Mouse (Mus musculus): ENCODE measurements around the gene Abhd12b. TPM values are rescaled to one million over a fixed set of nuclear protein-coding genes. Genes with fewer than 3 reads are reported as not detected.
"Not testable (repeated sequence)": the region's sequence is repeated elsewhere in the genome, so short reads cannot be mapped to it uniquely, and the experiment has no call there.

The Abhd12b gene
- polyA plus RNA-seq, 1 experiment from 2014 or later, result not detected

DNA sequence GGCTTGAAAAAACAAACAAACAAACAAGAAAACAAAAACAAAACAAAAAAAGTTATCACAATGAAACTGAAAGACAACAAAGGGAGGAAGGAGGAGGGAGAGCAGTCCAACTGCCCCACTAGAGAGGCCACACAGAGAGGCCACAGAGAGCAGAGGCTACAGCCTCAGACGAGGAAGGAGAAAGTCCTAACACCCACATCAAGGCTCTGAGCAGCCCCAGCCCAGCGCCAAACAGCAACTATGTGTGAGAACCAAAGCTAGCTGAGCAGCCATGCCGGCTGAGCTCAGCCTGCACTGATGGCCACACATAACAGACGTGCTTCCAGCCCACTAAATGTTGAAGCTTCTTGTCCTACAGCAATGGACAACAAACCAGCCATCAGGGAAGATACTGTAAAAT, 14.1 kb upstream of the Abhd12b start:
- TF ChIP-seq CTCF (IDR thresholded peaks at IDR 0.05), result no peak
- ATAC-seq, result no peak
- POLR2A ChIA-PET, result interaction anchor here (0.6 kb wide), 2 partner anchors 25 to 35 kb away, joined by 3 read pairs; no protein-coding TSS in a partner anchor
- in situ Hi-C loops (cut with MboI; ENCODE audit: low pct_unique_long_range_greater_than_20kb), result loop anchor here (5.0 kb wide), 3 partner anchors 73 to 213 kb away; no protein-coding TSS in a partner anchor
- DNase-seq (ENCODE audit: low read depth, low spot score), result no peak
- CTCF ChIA-PET, result no interaction called here
- no peaks in the 10 kb centered on the region for H3K27me3 ChIP-seq

DNA sequence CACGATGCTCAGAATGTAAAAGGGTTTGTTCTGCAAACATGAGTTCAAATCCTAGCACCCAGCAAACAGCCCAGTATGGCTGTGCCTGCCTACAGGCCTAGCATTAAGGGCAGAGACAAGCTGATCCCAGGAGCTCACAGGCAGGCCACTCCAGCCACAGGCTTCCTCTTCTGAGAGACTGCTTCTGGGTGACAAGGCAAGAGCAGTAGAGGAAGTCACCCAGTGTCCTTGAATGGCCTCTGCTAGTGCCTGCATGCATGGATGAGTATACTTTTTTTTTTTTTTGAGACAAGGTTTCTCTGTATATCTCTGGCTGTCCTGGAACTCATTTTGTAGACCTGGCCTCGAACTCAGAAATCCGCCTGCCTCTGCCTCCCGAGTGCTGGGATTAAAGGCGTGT, 13.4 kb upstream of the Abhd12b start:
- in situ Hi-C loops (cut with MboI; ENCODE audit: low pct_unique_long_range_greater_than_20kb), result loop anchor here (5.0 kb wide), 3 partner anchors 73 to 213 kb away; no protein-coding TSS in a partner anchor
- ChIA-PET POLR2A (interaction anchor here (0.6 kb wide), 1 partner anchor 24 kb away, joined by 3 read pairs; no protein-coding TSS in a partner anchor), CTCF (no interaction called here)
- no peak for TF ChIP-seq CTCF (IDR thresholded peaks at IDR 0.05)
- ATAC-seq, result no peak
- H3K27me3 ChIP-seq, result no peaks in the 10 kb centered on the region
- no peak for DNase-seq (ENCODE audit: low read depth, low spot score)

DNA sequence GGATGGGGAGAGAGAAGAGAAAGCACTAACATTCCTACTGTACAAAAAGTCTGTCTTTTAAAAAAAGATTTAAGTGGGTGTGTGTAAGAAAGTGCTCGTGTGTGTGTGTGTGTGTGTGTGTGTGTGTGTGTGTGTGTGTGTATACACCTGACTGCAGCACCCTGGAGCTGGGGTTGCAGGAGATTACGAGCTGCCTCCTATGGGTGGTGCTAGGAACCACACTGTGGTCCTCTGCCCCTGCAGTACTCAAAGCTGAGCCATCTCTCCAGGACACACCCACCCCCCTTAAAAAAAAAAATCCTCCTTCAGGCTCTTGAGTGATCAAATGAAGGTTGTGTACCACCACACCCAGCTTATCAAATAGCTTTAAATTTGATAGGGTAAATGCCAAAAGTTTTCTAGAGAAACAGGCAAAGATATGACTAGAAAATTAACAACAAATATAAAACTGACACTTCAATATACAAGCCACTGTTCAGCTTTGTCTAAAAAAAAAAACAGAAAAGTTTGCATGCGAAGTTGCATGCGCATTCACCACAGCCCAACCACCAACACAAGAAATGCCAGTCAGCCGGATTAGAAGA, 12.9 kb upstream of the Abhd12b start:
- no peaks in the 10 kb centered on the region for H3K27me3 ChIP-seq
- in situ Hi-C loops (cut with MboI; ENCODE audit: low pct_unique_long_range_greater_than_20kb), result loop anchor here (5.0 kb wide), 3 partner anchors 74 to 214 kb away; no protein-coding TSS in a partner anchor
- ChIA-PET POLR2A (no interaction called here), CTCF (no interaction called here)
- ATAC-seq (no peak), DNase-seq (ENCODE audit: low read depth, low spot score) (no peak)
- TF ChIP-seq CTCF (IDR thresholded peaks at IDR 0.05), result no peak

DNA sequence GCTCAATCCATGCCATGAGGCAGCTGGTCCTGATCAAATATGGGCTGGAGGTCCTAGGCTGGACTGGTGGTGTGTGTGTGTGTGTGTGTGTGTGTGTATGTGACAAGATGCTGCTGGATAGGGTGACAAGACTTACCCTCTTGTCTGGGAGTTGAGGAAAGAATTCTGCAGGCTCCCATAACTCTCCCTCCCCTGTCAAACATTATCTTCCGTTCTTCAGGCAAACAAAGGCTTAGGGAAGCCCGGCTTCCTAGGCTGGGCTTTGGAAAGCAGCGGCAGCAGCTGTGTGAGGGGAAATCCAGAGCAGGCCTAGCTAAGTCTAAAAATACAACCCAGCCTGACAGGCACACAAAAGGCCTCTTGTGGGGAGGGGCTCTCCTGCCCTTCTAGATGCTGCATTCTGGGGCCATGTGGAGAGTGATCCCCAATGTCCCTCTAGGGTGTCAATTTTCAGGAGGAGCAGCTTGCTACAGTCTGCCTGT, 9.8 kb upstream of the Abhd12b start:
- H3K27me3 ChIP-seq; DNase-seq (ENCODE audit: low read depth, low spot score); ATAC-seq; POLR2A ChIA-PET; CTCF ChIA-PET: not testable (repeated sequence)
- in situ Hi-C loops (cut with MboI; ENCODE audit: low pct_unique_long_range_greater_than_20kb), result loop anchor here (5.0 kb wide), 3 partner anchors 77 to 217 kb away; no protein-coding TSS in a partner anchor

DNA sequence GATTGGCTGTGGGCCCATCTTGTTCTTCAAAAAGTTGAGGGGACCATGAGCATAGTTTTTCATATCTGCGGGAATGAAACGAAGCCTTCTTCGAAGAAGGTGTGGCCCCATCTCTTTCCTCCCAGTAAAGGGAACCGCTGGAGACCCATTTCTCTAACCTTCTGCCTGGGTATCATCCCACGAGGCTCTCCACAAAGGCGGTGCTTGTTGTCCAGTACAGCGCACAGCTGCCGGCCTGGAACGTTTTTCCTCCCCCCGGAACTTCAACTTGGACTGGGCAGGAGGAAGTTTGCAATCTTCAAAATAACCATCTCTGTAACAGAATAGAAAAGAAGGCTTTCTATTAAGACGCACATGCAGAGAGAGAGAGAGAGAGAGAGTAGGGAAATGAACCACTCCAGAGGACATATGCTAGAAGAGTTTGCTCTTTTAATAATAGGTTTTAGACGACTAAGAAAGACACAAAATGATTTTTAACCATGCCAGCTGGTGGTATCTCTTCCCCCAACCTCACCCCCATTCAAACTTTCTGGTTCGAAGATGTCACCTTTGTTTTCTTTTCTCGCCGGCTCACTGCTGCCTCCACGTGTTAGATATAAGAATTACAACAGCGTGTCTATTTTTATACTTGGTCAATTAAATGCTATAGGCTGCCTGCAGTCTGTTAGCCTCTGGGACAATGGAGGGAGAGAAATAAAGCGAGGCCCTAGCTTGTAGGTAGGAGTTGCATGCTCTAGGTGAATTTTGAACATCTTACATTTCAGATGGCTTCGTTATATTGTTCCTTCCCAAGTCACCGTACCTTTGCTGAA, 9.1 kb upstream of the Abhd12b start:
- TF ChIP-seq CTCF (IDR thresholded peaks at IDR 0.05), result peak; percentile 66
- H3K27me3 ChIP-seq, result no peaks in the 10 kb centered on the region
- in situ Hi-C loops (cut with MboI; ENCODE audit: low pct_unique_long_range_greater_than_20kb), result loop anchor here (5.0 kb wide), 3 partner anchors 78 to 218 kb away; no protein-coding TSS in a partner anchor
- CTCF ChIA-PET, result interaction anchor here (0.8 to 1.5 kb wide), 7 partner anchors 9 to 226 kb away, joined by 3 to 4 read pairs (median 4); no protein-coding TSS in a partner anchor
- POLR2A ChIA-PET, result interaction anchor here (0.5 kb wide), 1 partner anchor 479 kb away, joined by 3 read pairs; no protein-coding TSS in a partner anchor
- ATAC-seq, result no peak
- peak; percentile 19 for DNase-seq (ENCODE audit: low read depth, low spot score)

DNA sequence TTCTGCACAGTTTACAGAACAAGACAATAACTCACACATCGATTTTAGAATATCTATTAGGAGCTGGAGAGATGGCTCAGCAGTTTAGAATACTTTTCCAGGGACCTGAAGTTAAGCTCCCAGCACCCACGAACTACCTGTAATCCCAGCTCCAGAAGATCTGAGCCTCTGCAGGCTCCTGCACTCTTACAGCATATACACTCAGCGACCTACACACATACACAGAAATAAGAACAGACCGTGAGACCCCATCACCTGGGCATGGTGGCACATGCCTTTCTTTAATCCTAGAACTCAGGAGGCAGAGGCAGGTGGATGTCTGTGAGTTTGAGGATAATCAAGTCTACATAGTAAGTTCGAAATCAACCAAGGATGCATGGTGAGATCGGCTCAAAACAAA, 8.4 kb upstream of the Abhd12b start:
- TF ChIP-seq CTCF (IDR thresholded peaks at IDR 0.05), result no peak
- in situ Hi-C loops (cut with MboI; ENCODE audit: low pct_unique_long_range_greater_than_20kb), result no loop called here
- H3K27me3 ChIP-seq, result no peaks in the 10 kb centered on the region
- DNase-seq (ENCODE audit: low read depth, low spot score) (no peak), ATAC-seq (no peak)
- CTCF ChIA-PET, result interaction anchor here (0.8 to 1.5 kb wide), 7 partner anchors 9 to 227 kb away, joined by 3 to 4 read pairs (median 4); no protein-coding TSS in a partner anchor
- POLR2A ChIA-PET, result no interaction called here

DNA sequence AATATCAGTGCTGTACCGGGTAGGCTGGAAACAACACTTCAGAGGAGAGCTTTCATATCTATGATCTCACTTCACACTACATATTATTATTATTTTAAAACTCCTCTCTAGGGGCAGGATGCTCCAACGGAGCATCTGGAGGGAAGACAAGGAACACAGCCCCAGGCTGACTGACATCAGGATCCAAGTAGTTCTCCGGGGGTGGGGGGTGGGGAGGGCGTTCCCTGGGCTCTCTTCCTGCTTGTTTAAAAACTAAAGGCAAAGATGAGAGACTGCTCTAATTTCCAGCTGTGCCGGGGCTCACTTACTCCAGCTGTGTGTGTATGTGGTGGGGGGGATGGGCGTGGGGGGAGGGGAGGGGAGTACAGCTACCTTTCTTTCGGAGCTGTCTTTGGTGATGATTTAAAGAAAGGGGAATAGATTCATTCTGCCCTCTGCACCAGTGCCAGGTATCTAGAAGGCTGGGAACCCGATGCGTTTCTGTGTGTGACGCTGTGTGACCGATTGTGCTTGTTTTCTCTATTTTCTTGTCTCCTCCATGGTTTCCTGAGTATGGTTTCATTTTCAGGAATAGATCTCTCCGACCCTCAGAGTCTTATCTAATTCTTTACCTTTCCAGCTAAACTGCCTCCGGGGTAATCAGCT, 5.8 kb upstream of the Abhd12b start:
- CTCF ChIA-PET, result interaction anchor here (1.0 kb wide), 1 partner anchor 43 kb away, joined by 3 read pairs; no protein-coding TSS in a partner anchor

DNA sequence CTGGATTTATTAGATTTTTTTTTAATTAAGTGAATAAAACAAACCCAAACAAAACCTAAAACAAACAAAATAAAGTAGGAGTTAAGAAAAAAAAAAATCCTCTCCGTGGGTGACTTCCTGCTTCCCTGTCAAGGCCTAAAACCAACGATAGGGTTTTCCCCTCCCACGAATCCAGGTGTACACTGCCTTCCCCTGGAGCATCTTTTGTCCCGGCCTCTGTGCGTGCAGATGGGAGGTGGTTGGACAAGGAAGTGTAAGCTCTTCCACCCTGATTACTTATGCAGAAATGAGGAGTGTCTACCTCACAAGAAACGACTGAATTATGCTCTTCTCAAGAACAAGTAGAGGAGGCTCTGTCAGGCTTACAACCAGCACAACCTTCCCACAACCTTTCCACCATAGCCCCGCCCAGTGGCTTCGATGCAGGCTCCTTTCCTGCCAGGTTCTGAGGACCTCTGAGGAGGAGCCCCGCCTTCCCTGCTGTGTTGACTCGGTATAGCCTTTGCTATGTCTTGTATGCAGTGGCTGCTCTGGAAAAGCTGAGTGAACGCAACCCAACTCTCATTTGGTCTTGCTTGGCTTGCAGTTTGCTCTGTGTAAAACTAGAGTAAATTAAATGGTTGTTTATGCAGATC, 5.2 kb upstream of the Abhd12b start:
- CTCF ChIA-PET, result no interaction called here
- in situ Hi-C loops (cut with MboI; ENCODE audit: low pct_unique_long_range_greater_than_20kb), result no loop called here
- DNase-seq (ENCODE audit: low read depth, low spot score), result no peak

More for the DNA sequence above, 5.8 kb upstream of the Abhd12b start:
- no peaks in the 10 kb centered on the region for H3K27me3 ChIP-seq
- no peak for TF ChIP-seq CTCF (IDR thresholded peaks at IDR 0.05)
- ATAC-seq (no peak), DNase-seq (ENCODE audit: low read depth, low spot score) (no peak)
- POLR2A ChIA-PET, result no interaction called here
- in situ Hi-C loops (cut with MboI; ENCODE audit: low pct_unique_long_range_greater_than_20kb), result no loop called here

DNA sequence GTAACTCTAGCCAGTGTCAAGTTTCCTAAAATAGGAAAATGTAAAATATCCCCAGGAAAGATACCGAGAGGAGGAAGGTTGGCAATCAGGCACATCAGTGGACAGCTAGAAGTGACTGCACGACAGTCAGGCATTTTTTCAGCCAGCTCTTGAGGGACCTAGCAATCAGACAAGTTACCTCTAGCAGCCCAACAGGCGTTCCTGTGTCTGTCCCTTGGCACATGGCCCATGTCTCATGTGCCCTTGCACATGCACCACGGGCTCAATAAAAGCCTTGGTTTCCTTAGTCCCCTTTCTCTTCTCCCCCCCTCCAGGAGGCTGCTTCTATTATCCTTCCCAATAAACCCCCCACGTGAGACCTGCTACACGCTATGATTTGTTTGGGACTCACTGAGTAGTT, 2.3 kb downstream of the Abhd12b start:
- no peak for ATAC-seq
- in situ Hi-C loops (cut with MboI; ENCODE audit: low pct_unique_long_range_greater_than_20kb), result no loop called here
- no peak for DNase-seq (ENCODE audit: low read depth, low spot score)
- CTCF ChIA-PET, result no interaction called here
- POLR2A ChIA-PET, result no interaction called here
- H3K27me3 ChIP-seq, result no peaks in the 10 kb centered on the region
- TF ChIP-seq CTCF (IDR thresholded peaks at IDR 0.05), result no peak

More for the DNA sequence above, 5.2 kb upstream of the Abhd12b start:
- no peak for ATAC-seq
- H3K27me3 ChIP-seq, result no peaks in the 10 kb centered on the region
- TF ChIP-seq CTCF (IDR thresholded peaks at IDR 0.05), result no peak
- POLR2A ChIA-PET, result no interaction called here

Data from Patski (cell line).